Mouse (Mus musculus) bone marrow, adult 2 months (tissue): Measurements from ENCODE around the gene Odf4.

Source experiments
- CTCF ChIP-seq: fragments of 200-500 bp; IDR thresholded peaks from 2 replicates; pipeline ENCODE4 v1.5.1; 2011; ENCODE audit warnings: low read length, control low read depth; ENCODE audit not compliant: control insufficient read depth, insufficient read depth
- POLR2A ChIP-seq: fragments of 200-500 bp; IDR thresholded peaks from 2 replicates; pipeline ENCODE4 v1.6.1; 2011; ENCODE audit warnings: low read depth, mild to moderate bottlenecking, control low read depth, low read length, borderline replicate concordance; ENCODE audit not compliant: control insufficient read depth

GRCm38 (mm10) chr11:68961596-68961995 is 34.7 kb upstream of the Odf4 start:
- no peak for TF ChIP-seq POLR2A
- TF ChIP-seq CTCF, result no peak
